Mouse (Mus musculus) yolk sac, embryonic 10.5 days (tissue): ENCODE data around the gene Syt7.

Source experiments
- DNase-seq: peaks from one replicate; pipeline ENCODE4 v3.0.0-alpha.2; 2017; ENCODE audit warnings: low spot score

Syt7 gene

GRCm38 (mm10) chr19:10459907-10460306, 71.0 kb downstream of the Syt7 start:
- no peak for DNase-seq

- no peak for DNase-seq
Observed at GRCm38 (mm10) chr19:10461584-10461983, 72.7 kb downstream of the Syt7 start.

- no peak for DNase-seq
Observed at GRCm38 (mm10) chr19:10464427-10464826, 75.5 kb downstream of the Syt7 start.

GRCm38 (mm10) chr19:10469171-10469658, 80.3 kb downstream of the Syt7 start:
- DNase-seq, result no peak

GRCm38 (mm10) chr19:10472958-10473357, 84.1 kb downstream of the Syt7 start:
- no peak for DNase-seq

- DNase-seq, result no peak
Observed at GRCm38 (mm10) chr19:10473779-10474178, 84.9 kb downstream of the Syt7 start.

GRCm38 (mm10) chr19:10479541-10479940, 90.7 kb downstream of the Syt7 start:
- no peak for DNase-seq

- no peak for DNase-seq
Observed at GRCm38 (mm10) chr19:10482703-10483102, 93.8 kb downstream of the Syt7 start, which contains the start of gene Ppp1r32. Gene Ppp1r32, minus strand, starts transcription at chr19:10482928.

GRCm38 (mm10) chr19:10486264-10486738, 97.4 kb downstream of the Syt7 start:
- peak; percentile 69 for DNase-seq

GRCm38 (mm10) chr19:10495670-10496069, 106.8 kb downstream of the Syt7 start:
- DNase-seq, result no peak

GRCm38 (mm10) chr19:10496976-10497375, 108.1 kb downstream of the Syt7 start:
- DNase-seq, result no peak

- no peak for DNase-seq
Observed at GRCm38 (mm10) chr19:10497512-10498160, 108.7 kb downstream of the Syt7 start.

- no peak for DNase-seq
Observed at GRCm38 (mm10) chr19:10500581-10500980, 111.7 kb downstream of the Syt7 start.

- DNase-seq, result peak; percentile 65
Observed at GRCm38 (mm10) chr19:10502571-10502970, 113.7 kb downstream of the Syt7 start.
